Mouse (Mus musculus) ovary, postnatal 10 days (tissue): ENCODE results near the gene Rnf7.
"Not testable (repeated sequence)": the region's sequence is repeated elsewhere in the genome, so short reads cannot be mapped to it uniquely, and the experiment has no call there.

Experiments
- DNase-seq: peaks from one replicate; pipeline ENCODE4 v3.0.0; 2022; ENCODE audit warnings: low spot score

The Rnf7 gene

GRCm38 (mm10) chr9:96478071-96478888 lies at the start of gene Rnf7:
Gene Rnf7, minus strand, starts transcription at chr9:96478675.
- peak; percentile 98 for DNase-seq

DNA sequence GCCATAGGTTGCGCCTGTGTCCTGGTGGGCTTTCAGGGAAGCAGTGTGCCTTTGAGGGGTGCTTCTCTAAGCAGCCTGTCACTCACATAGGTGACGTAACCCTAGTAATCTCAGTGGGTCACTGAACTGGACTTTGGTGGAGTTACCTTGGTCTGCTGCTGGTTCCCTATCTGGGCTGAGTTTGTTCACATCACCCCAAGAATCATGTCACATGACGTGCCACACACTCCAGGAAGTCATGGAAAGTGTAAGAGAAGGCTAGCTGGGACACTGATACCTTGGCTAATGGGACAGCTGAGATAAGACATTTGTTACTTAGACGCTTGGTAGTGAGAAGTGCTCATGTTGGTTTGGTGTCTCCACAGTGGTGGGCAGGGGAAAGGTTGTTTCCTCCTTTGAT lies 47.5 kb upstream of the Rnf7 start:
- no peak for DNase-seq

DNA sequence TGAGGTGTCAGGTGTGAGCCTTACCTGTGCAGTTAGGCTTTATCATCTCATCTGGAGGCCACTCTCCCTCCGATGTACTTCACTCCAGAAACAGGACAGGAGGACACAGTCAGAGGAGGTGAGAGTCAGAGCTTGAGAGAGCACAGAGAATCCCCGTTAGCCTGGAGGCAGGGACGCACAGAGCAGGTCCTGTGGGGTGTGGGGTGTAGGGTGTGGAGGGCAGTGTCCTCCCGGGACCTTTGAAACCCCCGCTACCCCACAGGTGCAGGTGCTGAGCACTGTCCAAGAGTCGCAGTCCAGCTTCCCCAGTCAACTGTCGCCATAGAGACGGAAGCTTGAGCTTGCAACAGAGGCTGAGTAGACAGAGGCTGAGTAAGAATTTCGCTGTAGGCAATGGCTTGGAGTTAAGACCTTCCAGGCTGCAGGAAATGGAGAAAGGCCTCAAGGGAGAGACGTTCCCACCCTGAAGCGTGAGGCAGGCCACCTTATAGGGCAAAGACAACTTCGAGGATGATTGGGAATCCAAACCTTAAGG lies 46.6 kb upstream of the Rnf7 start, which contains the start of gene Gm28729:
Gene Gm28729 (minus strand): TSS at position 293 of the 535 bp plus-strand sequence.
- no peak for DNase-seq

DNA sequence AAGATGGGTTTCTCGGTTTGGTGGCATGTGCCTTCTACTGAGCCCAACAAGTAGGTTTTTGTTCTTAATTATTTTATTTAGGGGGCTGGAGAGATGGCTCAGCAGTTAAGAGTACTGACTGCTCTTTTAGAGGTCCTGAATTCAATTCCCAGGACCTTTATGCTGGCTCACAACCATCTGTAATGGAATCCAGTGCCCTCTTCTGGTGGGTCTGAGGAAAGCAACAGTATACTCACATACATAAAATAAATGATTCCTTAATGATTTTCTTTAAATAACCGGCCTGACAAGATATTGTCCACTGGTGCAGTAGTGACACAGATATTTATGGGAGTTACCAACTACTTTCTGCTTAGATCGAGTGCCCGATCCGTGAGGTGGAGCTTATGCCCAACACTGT lies 44.7 kb upstream of the Rnf7 start:
- DNase-seq: no peak

- DNase-seq: not testable (repeated sequence)
Measured at GRCm38 (mm10) chr9:96521574-96521973, 43.1 kb upstream of the Rnf7 start.

GRCm38 (mm10) chr9:96517429-96517828 lies 39.0 kb upstream of the Rnf7 start:
- no peak for DNase-seq

DNA sequence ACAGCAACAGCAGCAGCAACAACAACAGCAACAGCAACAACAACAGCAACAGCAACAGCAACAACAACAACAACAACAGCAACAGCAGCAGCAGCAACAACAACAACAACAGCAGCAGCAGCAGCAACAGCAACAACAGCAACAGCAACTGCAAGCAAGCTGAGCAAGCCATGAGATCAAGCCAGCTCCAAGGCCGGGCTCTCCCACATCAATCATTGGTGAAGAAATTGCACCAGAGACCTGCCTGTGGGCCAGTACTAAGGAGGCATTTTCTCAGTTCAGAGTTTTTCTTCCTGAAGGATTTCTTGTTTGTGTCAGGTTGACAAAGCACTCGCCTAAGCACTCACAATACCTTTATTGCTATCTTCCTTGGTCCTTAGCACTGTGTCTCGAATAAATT lies 38.3 kb upstream of the Rnf7 start:
- no peak for DNase-seq

- no peak for DNase-seq
Measured at GRCm38 (mm10) chr9:96515737-96516136, 37.3 kb upstream of the Rnf7 start.

- no peak for DNase-seq
Measured at GRCm38 (mm10) chr9:96514278-96514677, 35.8 kb upstream of the Rnf7 start.

DNA sequence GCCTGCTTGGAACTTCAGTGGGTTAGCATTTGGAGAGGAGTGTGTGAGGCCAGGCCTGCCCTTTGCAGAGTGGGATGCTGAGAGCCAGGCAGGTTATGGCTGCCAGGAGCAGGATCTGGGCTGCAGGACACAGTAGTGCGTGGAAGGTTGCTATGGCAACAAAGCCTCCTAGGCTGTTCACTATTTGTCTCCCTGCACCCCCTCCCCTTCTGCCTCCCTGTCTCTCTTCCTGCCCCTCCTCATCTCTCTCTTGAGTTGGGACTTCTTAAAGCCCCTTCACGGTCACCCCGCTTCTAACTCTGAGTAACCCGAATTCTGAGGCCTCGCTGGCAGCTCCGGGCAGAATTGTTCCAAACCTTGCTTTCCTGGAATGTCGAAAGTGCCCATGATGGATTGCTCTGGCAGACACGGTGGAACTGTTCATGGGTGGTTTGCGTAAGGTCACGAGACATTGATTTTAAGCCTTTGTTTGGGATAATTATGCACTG lies 27.6 kb upstream of the Rnf7 start:
- peak; percentile 39 for DNase-seq

- DNase-seq: no peak
Measured at GRCm38 (mm10) chr9:96505156-96505555, 26.7 kb upstream of the Rnf7 start.

DNA sequence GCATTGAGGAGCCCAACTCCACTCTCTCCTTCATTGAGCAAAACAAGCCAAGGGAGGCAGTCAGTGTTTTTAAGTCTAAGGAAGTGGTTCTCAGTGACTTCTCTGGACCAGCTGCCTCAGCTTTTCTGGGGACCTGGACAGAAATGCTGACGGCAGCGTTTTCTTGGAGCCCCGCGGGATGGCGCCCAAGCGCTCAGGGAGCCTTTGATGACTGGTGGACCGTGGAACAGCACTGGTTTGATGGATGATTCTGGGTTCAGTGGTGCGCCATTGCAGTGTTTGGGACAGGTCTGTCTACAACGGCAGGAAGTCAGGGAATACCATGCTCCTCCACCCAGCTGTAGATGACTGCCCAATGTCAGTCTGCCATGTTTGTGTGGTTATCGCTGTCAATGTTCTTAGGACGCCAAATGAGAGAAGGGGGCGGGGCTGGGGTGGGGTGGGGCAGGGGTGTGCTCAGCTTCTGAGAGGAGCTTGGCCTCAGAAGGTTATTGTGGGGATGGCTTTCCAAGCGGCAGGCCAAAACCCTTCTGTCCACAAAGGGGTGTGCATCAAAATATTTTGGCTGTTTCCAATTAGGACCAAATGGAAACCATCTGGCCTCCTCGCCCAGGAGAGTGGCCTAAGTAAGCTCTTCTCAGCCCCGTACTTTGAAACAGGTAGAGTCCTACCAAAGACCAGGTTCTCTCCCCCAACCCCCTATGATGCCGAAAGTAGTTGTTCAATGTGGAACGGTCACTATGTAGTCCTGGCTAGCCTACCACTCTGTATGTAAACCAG lies 25.8 kb upstream of the Rnf7 start:
- DNase-seq: no peak

DNA sequence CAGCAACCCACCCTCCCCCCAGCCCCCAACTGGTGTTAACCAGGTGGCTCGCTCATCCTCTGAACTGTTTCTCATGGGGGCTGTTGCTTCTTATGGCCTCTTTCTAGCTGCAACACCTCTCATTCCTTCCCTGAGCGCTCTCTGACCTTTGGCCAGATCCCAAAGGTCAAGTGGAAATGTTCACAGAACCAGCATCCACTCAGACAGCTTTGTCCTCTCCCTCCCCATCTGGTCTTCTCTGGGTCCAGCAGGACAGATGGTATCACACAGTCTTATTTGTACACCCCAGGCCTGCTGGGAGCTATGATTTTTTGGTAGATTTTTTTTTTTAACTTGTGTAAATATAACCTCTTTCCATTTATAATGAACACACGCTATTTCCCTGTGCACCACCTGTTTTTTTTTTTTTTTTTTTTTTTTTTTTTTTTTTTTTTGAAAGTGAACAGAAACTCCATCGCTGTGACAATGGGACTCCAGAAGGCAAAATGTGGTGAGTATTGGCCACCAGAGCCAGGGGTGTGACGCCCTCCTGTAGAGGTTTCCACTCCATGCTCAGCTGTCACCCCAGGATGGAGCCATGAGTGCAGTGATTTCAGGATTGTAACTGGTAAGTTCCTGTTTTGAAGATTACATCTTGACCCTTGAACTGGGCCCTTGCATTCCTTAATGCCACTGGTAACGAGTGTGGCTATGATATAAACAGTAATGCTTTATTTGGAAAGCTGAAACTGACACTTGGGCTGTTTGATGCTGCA lies 24.6 kb upstream of the Rnf7 start:
- no peak for DNase-seq

GRCm38 (mm10) chr9:96501217-96501616 lies 22.7 kb upstream of the Rnf7 start:
- no peak for DNase-seq

GRCm38 (mm10) chr9:96493212-96493611 lies 14.7 kb upstream of the Rnf7 start:
- no peak for DNase-seq

GRCm38 (mm10) chr9:96491810-96492209 lies 13.3 kb upstream of the Rnf7 start:
- DNase-seq: no peak

GRCm38 (mm10) chr9:96487869-96488268 lies 9.4 kb upstream of the Rnf7 start:
- not testable (repeated sequence) for DNase-seq

DNA sequence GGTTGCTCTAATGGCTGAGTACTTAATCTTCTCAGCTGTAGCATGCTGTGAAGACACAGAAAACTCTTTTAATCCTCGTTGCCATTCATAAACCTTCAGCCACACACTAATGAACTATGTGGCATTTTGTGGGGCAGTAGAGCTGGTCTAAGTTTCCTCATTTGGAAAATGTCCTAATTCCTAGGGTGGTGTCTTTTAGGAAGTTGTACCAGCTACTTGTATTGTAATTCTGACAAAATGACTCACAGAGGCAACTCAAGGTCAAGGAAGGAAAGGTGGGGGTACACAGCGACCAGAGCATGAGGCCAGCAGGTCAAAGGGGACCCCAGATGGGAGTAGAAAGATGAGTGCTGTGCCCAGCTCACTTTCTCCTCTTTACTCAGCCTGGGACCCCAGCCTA lies 5.2 kb upstream of the Rnf7 start:
- no peak for DNase-seq

DNA sequence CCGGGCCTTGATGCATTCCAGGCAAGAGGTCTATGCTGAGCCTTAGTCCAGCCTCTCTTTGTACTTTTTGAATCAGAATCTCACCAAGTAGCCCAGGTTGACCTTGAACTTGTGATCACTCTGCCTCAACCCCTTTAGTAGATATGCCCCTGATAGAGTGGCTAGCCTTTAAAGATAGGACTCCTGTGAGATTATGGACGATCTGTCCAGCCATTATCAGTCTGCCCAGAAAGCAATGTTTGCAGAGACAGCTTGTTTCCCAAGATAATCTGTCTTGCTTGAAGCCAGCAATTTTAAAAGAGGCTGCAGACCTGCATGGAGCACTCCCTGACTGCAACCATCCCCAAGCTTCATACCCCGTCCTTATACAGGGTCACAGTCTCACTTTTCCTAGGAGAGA lies 4.6 kb upstream of the Rnf7 start:
- DNase-seq: no peak

GRCm38 (mm10) chr9:96472356-96472755 lies 6.1 kb downstream of the Rnf7 start:
- no peak for DNase-seq

GRCm38 (mm10) chr9:96471681-96472080 lies 6.8 kb downstream of the Rnf7 start:
- not testable (repeated sequence) for DNase-seq
